Mouse (Mus musculus): ENCODE data around the gene Hip1r. TPM values are rescaled to one million over a fixed set of nuclear protein-coding genes. Genes with fewer than 3 reads are reported as not detected.
"Not testable (repeated sequence)": the region's sequence is repeated elsewhere in the genome, so short reads cannot be mapped to it uniquely, and the experiment has no call there.

Gene Hip1r
- polyA plus RNA-seq, 1 experiment from 2014 or later, result 16.8 TPM

DNA sequence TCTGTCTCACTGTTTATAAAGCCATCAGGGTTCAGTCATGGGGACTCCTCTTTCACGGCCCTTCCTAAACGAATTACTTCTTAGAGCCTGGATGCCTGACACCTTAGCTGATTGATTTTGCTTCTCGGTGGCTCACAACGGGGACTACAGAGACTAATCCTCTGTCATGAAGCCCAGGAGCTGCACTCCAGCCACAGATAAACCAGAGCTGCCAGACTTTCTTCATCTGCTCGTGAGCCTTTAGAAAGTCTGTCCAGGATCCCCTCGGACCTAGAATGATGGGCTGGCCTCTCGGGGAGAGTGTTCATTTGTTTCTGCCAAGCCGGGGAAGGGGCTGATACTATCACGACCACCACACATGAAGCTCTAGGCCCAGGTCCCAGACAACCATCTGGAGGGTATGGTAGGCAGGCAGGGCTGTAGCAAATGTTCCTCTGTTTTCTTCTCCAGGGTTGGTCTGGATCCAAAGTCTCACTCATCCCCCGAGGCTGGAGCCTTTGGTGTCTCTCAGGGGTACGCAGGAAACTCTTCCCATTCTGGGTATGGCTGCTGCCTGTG is 72.1 kb downstream of the Hip1r start:
- H3K27me3 ChIP-seq, result no peaks in the 10 kb centered on the region
- peaks cover 33% of the 10 kb centered on the region for H3K4me1 ChIP-seq
- H3K36me3 ChIP-seq (ENCODE audit: poor library complexity, severe bottlenecking), result no peaks in the 10 kb centered on the region
- H3K4me2 ChIP-seq, result no peak overlapping the region
- H3K27ac ChIP-seq, result peak overlapping the region; percentile 87
- no peaks in the 10 kb centered on the region for H3K9me3 ChIP-seq (replicated peaks)
- no peak overlapping the region for H3K9ac ChIP-seq
- no peak overlapping the region for H3K4me3 ChIP-seq
- WGBS, result 27% methylated on average over 11 of the region's 11 CpGs
- ATAC-seq, result peak; percentile 41; the same call in 1 of the 2 replicates

- Histone ChIP-seq H3K4me1 (peaks cover 35% of the 10 kb centered on the region), H3K4me3 (no peak overlapping the region), H3K9me3 (replicated peaks) (no peaks in the 10 kb centered on the region), H3K9ac (no peak overlapping the region), H3K4me2 (no peak overlapping the region), H3K27ac (no peak overlapping the region), H3K36me3 (ENCODE audit: poor library complexity, severe bottlenecking) (no peaks in the 10 kb centered on the region), H3K27me3 (no peaks in the 10 kb centered on the region)
- no peak for ATAC-seq
- 85% methylated on average over 7 of the region's 7 CpGs for WGBS
Measured at GRCm38 (mm10) chr5:124046741-124047401, 73.4 kb downstream of the Hip1r start.

GRCm38 (mm10) chr5:124049249-124050045 is 76.0 kb downstream of the Hip1r start:
- Histone ChIP-seq H3K27me3 (no peaks in the 10 kb centered on the region), H3K9me3 (replicated peaks) (no peaks in the 10 kb centered on the region), H3K4me1 (peaks cover 19% of the 10 kb centered on the region; the same call in 1 of the 2 replicates), H3K36me3 (ENCODE audit: poor library complexity, severe bottlenecking) (no peaks in the 10 kb centered on the region), H3K9ac (0 out of 2 replicates have a peak overlapping the region, but pooled peaks have one; percentile 1), H3K4me2 (no peak overlapping the region), H3K4me3 (no peak overlapping the region), H3K27ac (peak overlapping the region; percentile 25; the same call in 1 of the 2 replicates)
- ATAC-seq, result no peak
- 74% methylated on average over 15 of the region's 15 CpGs for WGBS

DNA sequence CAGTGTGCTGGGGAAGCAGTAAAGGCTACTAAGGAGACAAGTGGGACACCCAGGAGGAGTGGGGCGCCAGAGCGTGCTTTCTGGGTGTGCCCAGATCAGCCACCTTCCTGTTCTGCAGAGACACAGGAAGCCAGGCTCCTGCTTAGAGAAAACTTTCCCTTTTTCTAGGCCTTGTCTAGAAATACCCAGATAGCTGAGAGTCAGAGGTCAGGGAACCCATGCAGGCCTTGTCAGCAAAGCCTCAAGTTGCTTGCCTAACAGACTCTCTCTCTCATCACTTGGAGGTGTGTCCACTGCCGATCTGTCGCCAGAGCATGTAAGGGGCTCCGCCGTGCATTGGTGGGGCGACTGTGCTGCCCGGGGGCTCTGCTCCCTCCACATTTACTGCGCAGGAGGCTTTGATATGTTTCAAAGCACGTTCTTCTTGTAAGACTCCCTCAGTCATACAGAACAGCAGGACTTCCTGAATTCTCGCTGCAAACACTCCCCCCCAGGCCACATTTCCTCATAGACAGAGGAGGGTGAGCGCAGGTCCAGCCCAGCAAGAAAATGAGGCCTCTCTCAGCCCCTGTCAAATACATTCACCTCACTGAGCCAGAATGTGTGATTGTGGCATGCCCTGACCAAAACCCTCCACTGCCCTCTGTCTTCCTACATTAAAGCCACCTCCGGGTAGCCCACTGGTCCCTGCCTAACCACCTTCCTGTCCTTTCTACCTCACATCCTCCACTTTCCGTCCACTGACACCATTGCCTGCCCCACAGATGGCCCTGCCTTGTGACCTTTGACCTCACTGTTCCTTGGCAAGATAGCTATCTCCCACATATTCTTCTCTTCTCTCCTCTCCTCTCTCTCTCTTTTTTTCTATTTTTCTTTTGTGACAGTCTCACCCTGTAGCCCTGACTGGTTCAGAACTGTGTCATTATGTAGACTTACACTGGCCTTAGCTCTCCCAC is 76.9 kb downstream of the Hip1r start:
- Histone ChIP-seq H3K4me3 (no peak overlapping the region), H3K4me2 (no peak overlapping the region), H3K9ac (0 out of 2 replicates have a peak overlapping the region, but pooled peaks have one; percentile 1), H3K27me3 (no peaks in the 10 kb centered on the region), H3K4me1 (peaks cover 12% of the 10 kb centered on the region; the same call in 1 of the 2 replicates), H3K36me3 (ENCODE audit: poor library complexity, severe bottlenecking) (no peaks in the 10 kb centered on the region), H3K9me3 (replicated peaks) (no peaks in the 10 kb centered on the region), H3K27ac (peak overlapping the region; percentile 25; the same call in 1 of the 2 replicates)
- 70% methylated on average over 14 of the region's 14 CpGs for WGBS
- ATAC-seq, result no peak

- no peak for ATAC-seq
- no peak overlapping the region for H3K4me2 ChIP-seq
- WGBS, result 89% methylated on average over 11 of the region's 11 CpGs
Measured at GRCm38 (mm10) chr5:124051899-124052491, 78.6 kb downstream of the Hip1r start.

GRCm38 (mm10) chr5:124052641-124053040 is 79.2 kb downstream of the Hip1r start:
- H3K4me1 ChIP-seq; H3K27me3 ChIP-seq; H3K9ac ChIP-seq; H3K9me3 ChIP-seq (replicated peaks); H3K4me3 ChIP-seq; H3K36me3 ChIP-seq (ENCODE audit: poor library complexity, severe bottlenecking); H3K27ac ChIP-seq; H3K4me2 ChIP-seq; ATAC-seq: not testable (repeated sequence)
- WGBS, result 85% methylated on average over 7 of the region's 7 CpGs

More at GRCm38 (mm10) chr5:124051899-124052491, 78.6 kb downstream of the Hip1r start:
- Histone ChIP-seq H3K9ac (no peak overlapping the region), H3K9me3 (replicated peaks) (peaks cover 5% of the 10 kb centered on the region; the same call in 1 of the 2 replicates), H3K4me1 (0 out of 2 replicates have a peak, but pooled peaks cover 9% of the 10 kb centered on the region), H3K27ac (no peak overlapping the region), H3K36me3 (ENCODE audit: poor library complexity, severe bottlenecking) (no peaks in the 10 kb centered on the region), H3K4me3 (no peak overlapping the region), H3K27me3 (no peaks in the 10 kb centered on the region)

Small RNAs within 50 kb of the gene (microRNA-seq; reads per million reads assigned to microRNA genes)
- gene Mir7032, result not detected

Other genes with a start within 250 kb of the Hip1r start
- 167 and 172 TPM in 2 replicates for gene Rsrc2, start 224.2 kb upstream of the Hip1r start, polyA plus RNA-seq (2015; fragmentation: Nextera tagmentation; extraction: Ambion mirVana)
- gene Kntc1, start 223.9 kb upstream of the Hip1r start, polyA plus RNA-seq (2015; fragmentation: Nextera tagmentation; extraction: Ambion mirVana), result 28.1 and 28.3 TPM in 2 replicates
- not detected in 2 replicates for gene Hcar2, start 108.1 kb upstream of the Hip1r start, polyA plus RNA-seq (2015; fragmentation: Nextera tagmentation; extraction: Ambion mirVana)
- gene Hcar1, start 93.6 kb upstream of the Hip1r start, polyA plus RNA-seq (2015; fragmentation: Nextera tagmentation; extraction: Ambion mirVana), result 0.13 and 0.16 TPM in 2 replicates
- 139 and 160 TPM in 2 replicates for gene Denr, start 66.5 kb upstream of the Hip1r start, polyA plus RNA-seq (2015; fragmentation: Nextera tagmentation; extraction: Ambion mirVana)
- gene Gm43518, start 46.2 kb upstream of the Hip1r start, polyA plus RNA-seq (2015; fragmentation: Nextera tagmentation; extraction: Ambion mirVana), result 1.9 and 3.4 TPM in 2 replicates
- 5.1 and 6.0 TPM in 2 replicates for gene Ccdc62, start 42.9 kb upstream of the Hip1r start, polyA plus RNA-seq (2015; fragmentation: Nextera tagmentation; extraction: Ambion mirVana)
- 86.5 and 92.2 TPM in 2 replicates for gene Vps37b, start 58.6 kb downstream of the Hip1r start, polyA plus RNA-seq (2015; fragmentation: Nextera tagmentation; extraction: Ambion mirVana)
- 5.8 and 6.1 TPM in 2 replicates for gene Abcb9, start 122.2 kb downstream of the Hip1r start, polyA plus RNA-seq (2015; fragmentation: Nextera tagmentation; extraction: Ambion mirVana)
- gene Ogfod2, start 138.7 kb downstream of the Hip1r start, polyA plus RNA-seq (2015; fragmentation: Nextera tagmentation; extraction: Ambion mirVana), result 23.5 and 24.3 TPM in 2 replicates
- 80.8 and 83.0 TPM in 2 replicates for gene Arl6ip4, start 142.5 kb downstream of the Hip1r start, polyA plus RNA-seq (2015; fragmentation: Nextera tagmentation; extraction: Ambion mirVana)